Mouse (Mus musculus) testis, adult 10 weeks (tissue): ENCODE results near the gene Pinlyp. TPM values are rescaled to one million over a fixed set of nuclear protein-coding genes. Genes with fewer than 3 reads are reported as not detected.

ENCODE experiments used
- polyA plus RNA-seq: library from polyadenylated mRNA; stranded (reverse); fragments of 350-450 nt; fragmentation: Illumina TruSeq; extraction: RNeasy Lipid Tissue Mini Kit (QIAGEN cat#74804); gene quantifications from one replicate; pipeline ENCODE4 v1.2.3, GENCODE M21; 2014; ENCODE audit warnings: low read depth, low replicate concordance

The Pinlyp gene
- not detected for polyA plus RNA-seq

DNA sequence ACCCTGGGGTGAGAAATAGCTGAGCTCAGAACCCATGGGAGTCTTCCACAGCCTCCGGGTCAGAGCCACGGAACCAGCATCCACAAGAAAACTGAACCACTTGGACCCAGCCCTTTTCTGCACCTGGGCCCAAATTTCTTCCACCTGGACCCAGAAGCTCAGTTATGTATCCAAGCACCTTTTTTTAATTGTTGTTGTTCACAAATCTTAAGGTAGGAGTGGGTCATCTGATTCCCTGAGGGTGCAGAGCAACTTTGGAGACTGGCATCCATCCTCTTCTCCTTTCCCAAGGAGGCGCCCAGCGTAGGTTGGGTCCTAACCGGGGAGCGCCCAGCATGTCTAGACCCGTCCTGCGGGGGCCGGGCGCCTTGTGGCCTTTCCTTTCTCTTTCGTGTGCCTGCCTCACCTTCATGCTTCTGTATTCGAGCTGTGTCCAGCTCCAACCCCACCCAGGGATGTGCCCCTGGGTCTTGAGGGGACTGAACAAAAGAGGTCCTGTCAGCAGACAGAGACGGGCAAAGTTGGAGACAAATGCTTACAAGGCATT lies at the start of gene Pinlyp, which contains the start of gene Xrcc1:
Pinlyp (minus strand) TSS at position 51 of the 547 bp plus-strand sequence.
Xrcc1 (plus strand) TSS at position 222 of the 547 bp plus-strand sequence.

GRCm38 (mm10) chr7:24587330-24588105 lies 41.6 kb upstream of the Pinlyp start, which contains the start of the genes Ethe1 and Zfp575:
Ethe1 (plus strand) TSS chr7:24587543.
Zfp575 (minus strand) TSS chr7:24587641.

GRCm38 (mm10) chr7:24530062-24530931 lies 15.6 kb downstream of the Pinlyp start, which contains the start of gene Irgq:
Irgq (plus strand) TSS chr7:24530689.

DNA sequence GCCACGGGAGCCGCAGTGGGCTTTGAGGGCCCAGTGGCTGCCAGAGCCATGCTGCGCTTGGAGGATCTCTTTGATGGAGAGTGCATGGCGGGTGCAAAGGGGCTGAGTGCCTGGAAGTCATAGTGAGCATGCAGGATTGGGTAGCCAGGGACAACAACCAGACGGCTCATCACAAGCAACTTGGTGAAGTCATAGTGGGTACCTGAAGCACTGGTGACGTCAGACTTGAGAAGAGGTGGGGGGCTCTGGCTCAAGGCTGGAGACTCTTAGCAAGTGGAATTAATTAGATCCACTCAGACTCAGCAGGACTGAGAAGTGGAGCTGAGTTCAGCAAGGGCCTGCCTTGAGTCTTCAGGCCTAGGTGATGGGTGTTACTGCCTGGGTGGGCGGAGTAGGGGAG lies 33.6 kb downstream of the Pinlyp start, which contains the start of gene AC161166.1:
AC161166.1 (minus strand) TSS at position 101 of the 400 bp plus-strand sequence.

DNA sequence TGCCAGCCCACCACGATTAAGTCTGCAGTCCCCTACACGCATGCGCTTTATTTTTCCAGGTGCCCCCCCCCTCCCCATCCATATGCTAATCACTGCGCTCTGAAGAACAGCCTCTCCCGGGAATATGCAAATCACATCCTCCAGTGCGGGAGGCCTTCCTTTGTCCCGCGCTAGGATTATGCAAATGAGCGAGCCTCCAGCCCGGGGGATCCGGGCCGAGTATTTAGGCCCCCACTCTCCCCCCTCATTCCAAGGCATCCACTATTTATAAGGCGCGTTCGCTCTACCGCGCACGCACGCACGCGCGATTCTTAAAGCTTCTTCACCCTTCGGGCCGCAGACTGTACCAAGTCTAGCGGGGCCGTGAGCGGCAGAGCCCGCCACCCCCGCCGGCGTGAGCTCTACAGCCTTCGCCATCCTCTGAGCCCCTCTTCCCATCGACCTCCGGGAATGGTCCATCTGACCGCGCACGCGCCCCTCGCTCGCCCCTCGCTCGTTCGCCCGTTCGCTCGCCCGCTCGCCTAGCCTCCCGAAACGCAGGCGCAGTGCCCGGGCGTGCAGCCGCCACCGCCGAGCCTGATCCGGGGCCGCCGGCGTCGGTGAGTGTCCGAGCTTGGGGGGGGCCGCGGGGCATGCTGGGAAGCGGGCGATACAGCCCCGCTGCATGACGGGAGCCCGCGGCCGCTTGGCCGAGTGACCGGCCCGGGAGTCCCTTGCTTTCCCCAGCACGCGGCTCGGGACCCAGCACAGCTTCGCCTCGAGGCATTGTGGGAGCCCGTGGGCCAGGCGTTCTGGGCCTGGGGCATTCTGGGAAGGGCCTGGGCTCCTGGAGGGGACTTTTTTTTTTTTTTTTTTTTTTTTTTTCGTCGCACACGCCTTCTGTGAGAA lies 38.8 kb downstream of the Pinlyp start, which contains the start of gene Zfp428:
Zfp428 (plus strand) TSS at position 169 of the 888 bp plus-strand sequence.

Other genes starting within 250 kb of the Pinlyp start
- gene Zfp61, start 244.9 kb downstream of the Pinlyp start, polyA plus RNA-seq, result 8.8 TPM
- gene Zfp94, start 229.5 kb downstream of the Pinlyp start, polyA plus RNA-seq, result 3.2 TPM
- 0.36 TPM for gene Tescl, start 212.2 kb downstream of the Pinlyp start, polyA plus RNA-seq
- 0.41 TPM for gene Lypd5, start 196.9 kb downstream of the Pinlyp start, polyA plus RNA-seq
- gene Kcnn4, start 175.9 kb downstream of the Pinlyp start, polyA plus RNA-seq, result not detected
- gene Smg9, start 146.5 kb downstream of the Pinlyp start, polyA plus RNA-seq, result 6.5 TPM
- gene Irgc1, start 93.8 kb downstream of the Pinlyp start, polyA plus RNA-seq, result 1.1 TPM
- gene Plaur, start 83.6 kb downstream of the Pinlyp start, polyA plus RNA-seq, result not detected
- not detected for gene Cadm4, start 64.1 kb downstream of the Pinlyp start, polyA plus RNA-seq
- gene Zfp428, start 39.1 kb downstream of the Pinlyp start, polyA plus RNA-seq, result 0.60 TPM
- 9.5 TPM for gene AC161166.1, start 33.7 kb downstream of the Pinlyp start, polyA plus RNA-seq
- gene Irgq, start 15.4 kb downstream of the Pinlyp start, polyA plus RNA-seq, result 1.2 TPM
- gene Xrcc1, start 171 bp upstream of the Pinlyp start, polyA plus RNA-seq, result 2.1 TPM
- gene Ethe1, start 41.4 kb upstream of the Pinlyp start, polyA plus RNA-seq, result not detected
- gene Zfp575, start 41.5 kb upstream of the Pinlyp start, polyA plus RNA-seq, result not detected
- gene Phldb3, start 64.6 kb upstream of the Pinlyp start, polyA plus RNA-seq, result not detected
- not detected for gene Lypd3, start 90.4 kb upstream of the Pinlyp start, polyA plus RNA-seq
- 85.9 TPM for gene Tex101, start 130.6 kb upstream of the Pinlyp start, polyA plus RNA-seq
- 132 TPM for gene BC049730, start 163.1 kb upstream of the Pinlyp start, polyA plus RNA-seq
- 106 TPM for gene Gm4763, start 180.8 kb upstream of the Pinlyp start, polyA plus RNA-seq
- gene Cd177, start 214.2 kb upstream of the Pinlyp start, polyA plus RNA-seq, result not detected
- gene Ceacam10, start 231.1 kb upstream of the Pinlyp start, polyA plus RNA-seq, result 3.1 TPM